Mouse (Mus musculus) inflammation-experienced regulatory T-cells, adult 16 weeks (primary cell): ENCODE results near the gene Olfr1510. TPM values are rescaled to one million over a fixed set of nuclear protein-coding genes. Genes with fewer than 3 reads are reported as not detected.

Source experiments
- polyA plus RNA-seq: library from polyadenylated mRNA; unstranded; fragments of 100-300 nt; shearing (Covaris generic); gene quantifications from one replicate; pipeline ENCODE4 v1.2.1, GENCODE M21; 2017

Olfr1510 gene
- polyA plus RNA-seq, result not detected

DNA sequence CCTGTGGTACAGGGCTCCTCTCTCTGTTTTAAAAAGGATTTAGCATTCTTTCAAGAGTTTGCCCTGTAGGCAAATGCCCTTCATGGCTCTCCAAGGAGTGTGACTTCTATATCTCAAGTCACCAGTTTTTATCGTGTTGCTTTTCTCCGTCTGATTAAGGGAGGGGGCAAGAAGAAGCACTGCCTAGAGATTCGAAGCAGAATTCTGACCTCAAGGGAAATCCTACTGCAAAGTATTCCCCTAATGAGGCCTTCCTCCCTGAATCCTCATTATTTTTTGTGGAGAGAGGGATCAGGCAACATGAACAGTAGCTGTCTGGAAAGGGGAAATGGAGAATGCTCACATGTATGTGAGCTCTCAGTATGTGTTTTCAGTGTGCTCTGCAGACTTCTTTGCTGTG is at the start of gene Olfr1510:
Gene Olfr1510, minus strand, starts transcription at position 101 of the 400 bp plus-strand sequence.

DNA sequence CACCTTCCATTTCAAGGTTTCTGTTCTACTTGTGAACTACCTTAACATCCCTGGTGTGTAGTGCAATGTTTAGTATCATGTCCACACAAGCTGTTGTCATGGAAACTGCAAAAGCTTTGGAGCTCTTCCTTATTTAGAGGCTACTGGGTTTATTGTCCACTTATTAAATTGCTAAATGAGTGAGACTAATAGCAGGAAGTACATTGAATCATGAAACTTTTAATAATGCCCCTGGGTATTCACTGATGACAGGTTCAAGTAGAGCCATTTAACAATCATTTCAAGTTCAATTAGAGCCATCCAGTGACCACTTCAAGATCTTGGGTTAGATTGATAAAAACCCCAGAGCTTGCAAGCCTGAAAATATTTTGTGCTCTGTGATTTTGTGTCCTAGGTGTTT is 28.5 kb upstream of the Olfr1510 start, which contains the start of gene Olfr1509:
Gene Olfr1509, plus strand, starts transcription at position 301 of the 400 bp plus-strand sequence.

DNA sequence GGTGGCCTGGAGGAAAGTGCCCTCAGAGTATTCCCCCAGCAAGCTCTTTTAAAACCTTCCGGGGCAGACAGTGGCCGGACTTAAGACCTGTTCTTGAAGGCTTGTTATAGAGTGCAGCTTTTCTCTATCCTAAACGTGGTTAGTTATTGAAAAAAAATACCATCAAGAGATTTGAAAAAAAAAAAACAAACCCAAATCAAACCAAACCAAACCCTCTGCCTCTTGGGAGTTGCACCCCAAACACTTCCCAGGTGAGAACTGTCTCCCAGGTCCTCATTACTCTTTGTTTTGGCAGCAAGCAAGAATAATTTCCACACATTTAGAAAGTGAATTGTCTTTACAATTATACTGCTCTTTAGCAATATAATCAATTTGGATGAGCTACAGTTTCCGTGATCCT is 16.9 kb downstream of the Olfr1510 start, which contains the start of gene Olfr1511:
Gene Olfr1511, minus strand, starts transcription at position 101 of the 400 bp plus-strand sequence.

DNA sequence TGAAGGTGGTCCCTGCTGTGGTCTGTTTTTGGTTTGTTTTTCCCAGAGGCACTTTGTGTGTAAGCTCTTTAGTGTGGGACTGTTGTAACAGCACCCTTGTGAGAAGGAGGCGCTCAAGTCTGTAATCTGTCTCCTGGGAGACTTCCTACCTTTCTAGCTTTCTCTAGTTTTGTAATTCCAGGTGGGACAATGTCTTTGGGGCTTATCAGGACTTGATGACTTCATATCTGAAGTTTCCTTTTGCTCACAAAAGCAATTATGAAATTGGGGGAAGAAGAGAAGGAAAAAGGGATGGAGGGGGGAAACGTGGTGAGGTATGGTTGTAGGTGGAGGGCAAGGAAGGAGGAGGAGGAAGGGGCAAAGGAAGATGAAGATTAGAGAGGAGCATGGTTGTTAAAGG is 35.1 kb downstream of the Olfr1510 start, which contains the start of gene Olfr1512:
Gene Olfr1512, minus strand, starts transcription at position 101 of the 400 bp plus-strand sequence.

Other genes starting within 250 kb of the Olfr1510 start
- 35.8 TPM for gene Supt16, start 217.0 kb downstream of the Olfr1510 start, polyA plus RNA-seq
- gene Chd8, start 156.6 kb downstream of the Olfr1510 start, polyA plus RNA-seq, result 47.8 TPM
- gene Tox4, start 135.2 kb downstream of the Olfr1510 start, polyA plus RNA-seq, result 116 TPM
- gene Rab2b, start 134.8 kb downstream of the Olfr1510 start, polyA plus RNA-seq, result 25.7 TPM
- 76.7 TPM for gene Mettl3, start 109.2 kb downstream of the Olfr1510 start, polyA plus RNA-seq
- gene Sall2, start 85.6 kb downstream of the Olfr1510 start, polyA plus RNA-seq, result 3.3 TPM
- gene Olfr1513, start 58.0 kb downstream of the Olfr1510 start, polyA plus RNA-seq, result not detected
- gene Olfr1512, start 35.2 kb downstream of the Olfr1510 start, polyA plus RNA-seq, result not detected
- not detected for gene Olfr1511, start 17.0 kb downstream of the Olfr1510 start, polyA plus RNA-seq
- not detected for gene Olfr1509, start 28.6 kb upstream of the Olfr1510 start, polyA plus RNA-seq
- not detected for gene Olfr1508, start 53.1 kb upstream of the Olfr1510 start, polyA plus RNA-seq
- not detected for gene Olfr1507, start 81.4 kb upstream of the Olfr1510 start, polyA plus RNA-seq